Mouse (Mus musculus): Measurements from ENCODE around the gene Anxa9.

Gene Anxa9

GRCm38 (mm10) chr3:95284062-95284461, 22.9 kb downstream of the Anxa9 start:
- no peak for DNase-seq (ENCODE audit: low spot score in 2 of 2)

GRCm38 (mm10) chr3:95283589-95283941, 23.4 kb downstream of the Anxa9 start:
- no peak for DNase-seq (ENCODE audit: low spot score in 2 of 2)

- peak; percentile 79 to 86 for DNase-seq (ENCODE audit: low spot score in 2 of 2)
These were observed 23.9 kb downstream of the Anxa9 start for GRCm38 (mm10) chr3:95282865-95283588.

- no peak for DNase-seq (ENCODE audit: low spot score in 2 of 2)
These were observed 24.6 kb downstream of the Anxa9 start for GRCm38 (mm10) chr3:95282381-95282864.

GRCm38 (mm10) chr3:95281216-95282126, 25.5 kb downstream of the Anxa9 start, which contains the start of the genes Mindy1 and Prune1:
Mindy1 (plus strand) TSS chr3:95281345.
Prune1 (minus strand) TSS chr3:95282076.
- DNase-seq (ENCODE audit: low spot score in 2 of 2): peak; percentile 97 to 99

GRCm38 (mm10) chr3:95280747-95281146, 26.2 kb downstream of the Anxa9 start:
- DNase-seq (ENCODE audit: low spot score in 2 of 2): no peak

- DNase-seq (ENCODE audit: low spot score in 2 of 2): no peak
These were observed 29.8 kb downstream of the Anxa9 start for GRCm38 (mm10) chr3:95277149-95277551.

GRCm38 (mm10) chr3:95276428-95276934, 30.5 kb downstream of the Anxa9 start:
- DNase-seq (ENCODE audit: low spot score in 2 of 2): no peak

- DNase-seq (ENCODE audit: low spot score in 2 of 2): no peak
These were observed 31.8 kb downstream of the Anxa9 start for GRCm38 (mm10) chr3:95275161-95275560.

GRCm38 (mm10) chr3:95274453-95274852, 32.5 kb downstream of the Anxa9 start:
- no peak for DNase-seq (ENCODE audit: low spot score in 2 of 2)

GRCm38 (mm10) chr3:95273471-95273870, 33.5 kb downstream of the Anxa9 start:
- no peak for DNase-seq (ENCODE audit: low spot score in 2 of 2)

- no peak for DNase-seq (ENCODE audit: low spot score in 2 of 2)
These were observed 36.1 kb downstream of the Anxa9 start for GRCm38 (mm10) chr3:95270766-95271364.

GRCm38 (mm10) chr3:95269789-95270188, 37.2 kb downstream of the Anxa9 start:
- no peak for DNase-seq (ENCODE audit: low spot score in 2 of 2)

- no peak for DNase-seq (ENCODE audit: low spot score in 2 of 2)
These were observed 39.1 kb downstream of the Anxa9 start for GRCm38 (mm10) chr3:95267855-95268254.

GRCm38 (mm10) chr3:95266052-95266451, 40.9 kb downstream of the Anxa9 start:
- DNase-seq (ENCODE audit: low spot score in 2 of 2): no peak

GRCm38 (mm10) chr3:95264724-95265123, 42.3 kb downstream of the Anxa9 start:
- DNase-seq (ENCODE audit: low spot score in 2 of 2): no peak

GRCm38 (mm10) chr3:95263089-95263739, 43.8 kb downstream of the Anxa9 start:
- DNase-seq (ENCODE audit: low spot score in 2 of 2): peak; percentile 45 to 73

- DNase-seq (ENCODE audit: low spot score in 2 of 2): no peak
These were observed 45.0 kb downstream of the Anxa9 start for GRCm38 (mm10) chr3:95261975-95262374.

GRCm38 (mm10) chr3:95256931-95257330, 50.0 kb downstream of the Anxa9 start:
- DNase-seq (ENCODE audit: low spot score in 2 of 2): no peak

GRCm38 (mm10) chr3:95250783-95251424, 56.1 kb downstream of the Anxa9 start, which contains the start of gene Bnipl:
Bnipl (minus strand) TSS chr3:95251193.
- DNase-seq (ENCODE audit: low spot score in 2 of 2): no peak

GRCm38 (mm10) chr3:95250361-95250760, 56.6 kb downstream of the Anxa9 start:
- DNase-seq (ENCODE audit: low spot score in 2 of 2): no peak

Measured in urinary bladder, postnatal 4 days (tissue).